Comparison of ENCODE assay signal across 9 mouse cellular contexts in the genomic region with DNA sequence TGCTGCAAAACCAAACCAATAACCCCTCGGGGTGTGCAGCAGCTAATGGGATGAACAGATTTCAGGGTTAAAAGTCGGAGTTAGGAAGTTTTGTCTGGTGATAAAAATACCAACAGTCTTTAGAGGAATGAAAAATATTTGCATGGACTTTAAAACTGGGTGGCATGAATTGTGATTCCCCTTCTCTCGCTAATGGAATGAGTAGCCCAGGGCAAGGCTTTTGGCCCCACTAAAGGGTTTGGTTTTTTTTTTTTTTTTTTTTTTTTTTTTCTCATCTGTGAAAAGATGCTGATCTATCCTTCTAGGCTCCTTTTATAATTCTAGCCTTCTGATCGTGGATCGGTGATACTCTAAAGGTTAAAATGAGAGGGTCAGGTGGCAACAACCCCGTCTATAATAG. TPM values are rescaled to one million over a fixed set of nuclear protein-coding genes. Genes with fewer than 3 reads are reported as not detected.
DNase-seq lines count a peak whose midpoint lies in the region; ATAC-seq and TF ChIP-seq lines count a peak whose summit lies in the region.
"Had no signal": no experiment of that assay in that cellular context is flagged by ENCODE, and none has a peak within 500 bp of the region (broad histone marks: within the 10 kb centered on the region; RNA-seq: fewer than 3 reads in every experiment).

No protein-coding gene starts in this region.

- ATAC-seq in hindbrain, embryonic 14.5 days (ENCODE audit: low FRiP score), result no peak
- ATAC-seq in stomach, embryonic 14.5 days (ENCODE audit: insufficient number of reproducible peaks, insufficient read depth, low FRiP score, low read depth), result no peak
- no peak for ATAC-seq in stomach, postnatal 0 days (ENCODE audit: low FRiP score, low TSS enrichment)
- no peak for ATAC-seq in intestine, embryonic 15.5 days
- ATAC-seq in megakaryocyte progenitor cell, adult 5-6 weeks (replicated peaks; ENCODE audit: poor library complexity), result no peak

- no peak for TF ChIP-seq CTCF in stomach, postnatal 0 days (IDR thresholded peaks at IDR 0.05; ENCODE audit: low read depth)

- WGBS in hindbrain, embryonic 10.5 days, result 65% methylated on average over 6 of the region's 6 CpGs
- 58% methylated on average over 6 of the region's 6 CpGs for WGBS in hindbrain, embryonic 14.5 days
- WGBS in stomach, embryonic 14.5 days, result 66% methylated on average over 6 of the region's 6 CpGs
- WGBS in stomach, postnatal 0 days, result 80% methylated on average over 6 of the region's 6 CpGs
- 70% methylated on average over 6 of the region's 6 CpGs for WGBS in intestine, embryonic 15.5 days

- H3K4me1 ChIP-seq in hindbrain, embryonic 10.5 days (replicated peaks), result peaks cover 62% of the 10 kb centered on the region
- H3K4me1 ChIP-seq in hindbrain, embryonic 14.5 days (replicated peaks; ENCODE audit: control insufficient read depth, insufficient read depth, low read length), result peaks cover 18% of the 10 kb centered on the region; the same call in 1 of the 2 replicates
- H3K4me1 ChIP-seq in stomach, embryonic 14.5 days (ENCODE audit: control insufficient read depth, insufficient read depth, low read length), result peaks cover 20% of the 10 kb centered on the region
- H3K4me1 ChIP-seq in stomach, postnatal 0 days (replicated peaks; ENCODE audit: control insufficient read depth, insufficient read depth), result no peaks in the 10 kb centered on the region
- peaks cover 21% of the 10 kb centered on the region; the same call in 1 of the 2 replicates for H3K4me1 ChIP-seq in intestine, embryonic 15.5 days (replicated peaks)

- TF ChIP-seq EP300 in stomach, postnatal 0 days (optimal IDR thresholded peaks at IDR 0.05), result no peak

- no peak overlapping the region for H3K4me2 ChIP-seq in hindbrain, embryonic 14.5 days (replicated peaks)
- no peak overlapping the region for H3K4me2 ChIP-seq in stomach, embryonic 14.5 days (replicated peaks; ENCODE audit: low read depth, low read length)
- no peak overlapping the region for H3K4me2 ChIP-seq in stomach, postnatal 0 days (replicated peaks; ENCODE audit: low read depth)
- no peak overlapping the region for H3K4me2 ChIP-seq in intestine, embryonic 15.5 days (replicated peaks)

- no peak overlapping the region for H3K9ac ChIP-seq in hindbrain, embryonic 14.5 days
- no peak overlapping the region for H3K9ac ChIP-seq in stomach, embryonic 14.5 days (replicated peaks; ENCODE audit: low read depth, low read length)
- no peak overlapping the region for H3K9ac ChIP-seq in stomach, postnatal 0 days (ENCODE audit: low read length)
- H3K9ac ChIP-seq in intestine, embryonic 15.5 days, result no peak overlapping the region

- H3K9me3 ChIP-seq in hindbrain, embryonic 10.5 days, result no peaks in the 10 kb centered on the region
- H3K9me3 ChIP-seq in hindbrain, embryonic 14.5 days (ENCODE audit: control insufficient read depth, low read length), result no peaks in the 10 kb centered on the region
- H3K9me3 ChIP-seq in stomach, embryonic 14.5 days (ENCODE audit: control insufficient read depth, low read depth, low read length), result no peaks in the 10 kb centered on the region
- H3K9me3 ChIP-seq in stomach, postnatal 0 days (ENCODE audit: control insufficient read depth, low read length), result no peaks in the 10 kb centered on the region
- no peaks in the 10 kb centered on the region for H3K9me3 ChIP-seq in intestine, embryonic 15.5 days

- no peak overlapping the region for H3K4me3 ChIP-seq in hindbrain, embryonic 10.5 days
- H3K4me3 ChIP-seq in hindbrain, embryonic 14.5 days (replicated peaks; ENCODE audit: low read length), result no peak overlapping the region
- H3K4me3 ChIP-seq in stomach, embryonic 14.5 days (ENCODE audit: low read depth, low read length), result no peak overlapping the region
- no peak overlapping the region for H3K4me3 ChIP-seq in stomach, postnatal 0 days (ENCODE audit: low read depth, low read length)
- H3K4me3 ChIP-seq in intestine, embryonic 15.5 days (replicated peaks), result no peak overlapping the region

- intact Hi-C loops in left cerebral cortex, postnatal 4 days (cut with DNase I), result loop anchor here (10.0 kb wide), 1 partner anchor 185 kb away; no protein-coding TSS in a partner anchor

- H3K27me3 ChIP-seq in hindbrain, embryonic 10.5 days (ENCODE audit: insufficient read depth, poor library complexity, severe bottlenecking), result peaks cover 44% of the 10 kb centered on the region
- peaks cover 18% of the 10 kb centered on the region; the same call in 1 of the 2 replicates for H3K27me3 ChIP-seq in hindbrain, embryonic 14.5 days (ENCODE audit: control insufficient read depth, insufficient read depth, low read length)
- H3K27me3 ChIP-seq in stomach, embryonic 14.5 days (ENCODE audit: control insufficient read depth, insufficient read depth, low read length), result no peaks in the 10 kb centered on the region
- H3K27me3 ChIP-seq in stomach, postnatal 0 days (ENCODE audit: control insufficient read depth, insufficient read depth, low read length), result no peaks in the 10 kb centered on the region
- H3K27me3 ChIP-seq in intestine, embryonic 15.5 days (replicated peaks), result no peaks in the 10 kb centered on the region

- peaks cover 8% of the 10 kb centered on the region for H3K36me3 ChIP-seq in hindbrain, embryonic 10.5 days
- H3K36me3 ChIP-seq in hindbrain, embryonic 14.5 days (replicated peaks; ENCODE audit: control insufficient read depth, insufficient read depth), result peaks cover 5% of the 10 kb centered on the region; the same call in 1 of the 2 replicates
- peaks cover 6% of the 10 kb centered on the region; the same call in 1 of the 2 replicates for H3K36me3 ChIP-seq in stomach, embryonic 14.5 days (ENCODE audit: control insufficient read depth, insufficient read depth, low read length)
- H3K36me3 ChIP-seq in stomach, postnatal 0 days (ENCODE audit: control insufficient read depth, insufficient read depth, low read length), result no peaks in the 10 kb centered on the region
- no peaks in the 10 kb centered on the region for H3K36me3 ChIP-seq in intestine, embryonic 15.5 days

- no peak for DNase-seq in hindbrain, embryonic 10.5 days (ENCODE audit: low spot score)
- DNase-seq in hindbrain, embryonic 14.5 days (ENCODE audit: low spot score), result no peak
- no peak for DNase-seq in stomach, postnatal 0 days (ENCODE audit: low spot score)
- DNase-seq in adrenal gland, postnatal 10 days, result no peak
- no peak for DNase-seq in left cerebral cortex, postnatal 4 days
- DNase-seq: right cerebral cortex, postnatal 4 days had no signal

- H3K27ac ChIP-seq in hindbrain, embryonic 10.5 days, result peak overlapping the region; percentile 79; the same call in 1 of the 2 replicates
- H3K27ac ChIP-seq in hindbrain, embryonic 14.5 days, result no peak overlapping the region; the same call in 1 of the 2 replicates
- peak overlapping the region; percentile 69; the same call in 1 of the 2 replicates for H3K27ac ChIP-seq in stomach, embryonic 14.5 days (ENCODE audit: low read length)
- no peak overlapping the region for H3K27ac ChIP-seq in stomach, postnatal 0 days (replicated peaks)
- peak overlapping the region; percentile 56 for H3K27ac ChIP-seq in intestine, embryonic 15.5 days

RNA-seq across cellular contexts. Expression of gene Dusp6, which starts 6.7 kb away (rescaled TPM):
- polyA plus RNA-seq in hindbrain, embryonic 10.5 days (2016; fragmentation: Nextera tagmentation; extraction: Ambion mirVana), result 38.2 and 63.0 TPM in 2 replicates
- 28.4 and 33.0 TPM in 2 replicates for polyA plus RNA-seq in hindbrain, embryonic 14.5 days (2014; fragmentation: Nextera tagmentation; extraction: Ambion mirVana)
- 41.2 and 41.8 TPM in 2 replicates for polyA plus RNA-seq in stomach, embryonic 14.5 days (2014; fragmentation: Nextera tagmentation; extraction: Ambion mirVana)
- polyA plus RNA-seq in stomach, postnatal 0 days (2015; fragmentation: Nextera tagmentation; extraction: Ambion mirVana), result 17.4 and 18.7 TPM in 2 replicates
- polyA plus RNA-seq in intestine, embryonic 15.5 days (2015; fragmentation: Nextera tagmentation; extraction: Ambion mirVana), result 33.5 and 38.1 TPM in 2 replicates
- 23.6 and 24.7 TPM in 2 replicates for total RNA-seq in megakaryocyte progenitor cell, adult 5-6 weeks (2015)
- total RNA-seq in megakaryocyte progenitor cell, adult 5-6 weeks (2017), result 19.7 and 19.9 TPM in 2 replicates
- 10 to 100 TPM; 90.0 to 93.5 TPM for total RNA-seq in adrenal gland, postnatal 10 days (2021)
- total RNA-seq in left cerebral cortex, postnatal 4 days (2021), result 10 to 100 TPM; 52.6 to 53.1 TPM

Comparison
In these comparisons a context has a peak if more than half of its experiments do, and no peak if none do; other contexts are left out.
1. H3K27ac ChIP-seq: peak in hindbrain, embryonic 10.5 days (single experiment), stomach, embryonic 14.5 days (single experiment) and intestine, embryonic 15.5 days (single experiment); none in hindbrain, embryonic 14.5 days (single experiment) and stomach, postnatal 0 days (single experiment).